Comparison of ENCODE assay signal across 17 mouse cellular contexts in the genomic region with DNA sequence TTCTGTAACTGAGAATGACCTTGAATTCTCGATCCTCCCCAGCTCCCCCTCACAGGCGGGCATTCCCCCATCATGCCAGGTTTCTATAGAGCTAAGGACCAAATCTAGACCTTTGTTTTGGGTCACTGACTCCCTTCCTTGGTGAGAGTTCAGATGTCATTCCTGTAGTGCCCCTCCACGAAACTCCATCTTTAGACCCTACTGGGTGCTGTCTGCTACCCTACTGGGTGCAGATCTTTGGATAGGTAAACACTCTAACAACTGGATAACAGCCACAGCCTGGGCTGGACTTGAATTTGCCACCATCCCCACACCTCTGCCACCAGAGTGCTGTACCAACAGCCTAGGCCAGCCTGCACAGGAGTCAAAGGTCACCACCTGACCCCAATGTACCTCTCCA. TPM values are rescaled to one million over a fixed set of nuclear protein-coding genes. Genes with fewer than 3 reads are reported as not detected.
DNase-seq lines count a peak whose midpoint lies in the region; ATAC-seq and TF ChIP-seq lines count a peak whose summit lies in the region.
"Had no signal": no experiment of that assay in that cellular context is flagged by ENCODE, and none has a peak within 500 bp of the region (broad histone marks: within the 10 kb centered on the region; RNA-seq: fewer than 3 reads in every experiment).

No protein-coding gene starts in this region.

- H3K9me3 ChIP-seq in kidney, embryonic 14.5 days (ENCODE audit: control insufficient read depth, low read length): no peaks in the 10 kb centered on the region
- H3K9me3 ChIP-seq in midbrain, embryonic 10.5 days (replicated peaks): no peaks in the 10 kb centered on the region
- no peaks in the 10 kb centered on the region for H3K9me3 ChIP-seq in midbrain, embryonic 11.5 days (ENCODE audit: control insufficient read depth, low read length)
- no peaks in the 10 kb centered on the region for H3K9me3 ChIP-seq in G1E (replicated peaks)
- H3K9me3 ChIP-seq in lung, postnatal 0 days (ENCODE audit: low read length): no peaks in the 10 kb centered on the region
- H3K9me3 ChIP-seq: embryonic facial prominence, embryonic 12.5 days; forebrain, embryonic 13.5 days; hindbrain, embryonic 12.5 days had no signal

- no peak for TF ChIP-seq POLR2A in kidney, adult 2 months (IDR thresholded peaks at IDR 0.05; ENCODE audit: low read depth, low read length)

- no peak overlapping the region for H3K4me2 ChIP-seq in kidney, embryonic 14.5 days (replicated peaks; ENCODE audit: low read depth, low read length)
- no peak overlapping the region for H3K4me2 ChIP-seq in midbrain, embryonic 11.5 days
- no peak overlapping the region for H3K4me2 ChIP-seq in lung, postnatal 0 days (replicated peaks; ENCODE audit: low read depth, low read length)
- H3K4me2 ChIP-seq: embryonic facial prominence, embryonic 12.5 days; forebrain, embryonic 13.5 days; hindbrain, embryonic 12.5 days had no signal

- H3K9ac ChIP-seq in kidney, embryonic 14.5 days (ENCODE audit: low read depth, low read length): no peak overlapping the region
- H3K9ac ChIP-seq in midbrain, embryonic 11.5 days (ENCODE audit: low read length): no peak overlapping the region
- no peak overlapping the region for H3K9ac ChIP-seq in lung, postnatal 0 days (replicated peaks; ENCODE audit: low read depth)
- H3K9ac ChIP-seq: embryonic facial prominence, embryonic 12.5 days; forebrain, embryonic 13.5 days; hindbrain, embryonic 12.5 days; liver, embryonic 14.5 days had no signal

- ATAC-seq in kidney, embryonic 14.5 days (ENCODE audit: low FRiP score, low TSS enrichment): no peak
- ATAC-seq in midbrain, embryonic 11.5 days (ENCODE audit: low FRiP score): no peak
- ATAC-seq in G1E (ENCODE audit: extremely low read depth, insufficient number of reproducible peaks, low FRiP score, poor library complexity, severe bottlenecking): no peak
- ATAC-seq in lung, postnatal 0 days: no peak
- ATAC-seq: forebrain, embryonic 13.5 days had no signal

- no peak for TF ChIP-seq EP300 in lung, postnatal 0 days (IDR thresholded peaks at IDR 0.05)

- 42% methylated on average over 3 of the region's 3 CpGs for WGBS in kidney, adult 2 months
- WGBS in kidney, embryonic 14.5 days: 47% methylated on average over 3 of the region's 3 CpGs
- 57% methylated on average over 3 of the region's 3 CpGs for WGBS in midbrain, embryonic 10.5 days
- WGBS in midbrain, embryonic 11.5 days: 65% methylated on average over 3 of the region's 3 CpGs
- WGBS in macrophage (ENCODE audit: missing documents): 79% methylated on average over 3 of the region's 3 CpGs
- WGBS in lung, postnatal 0 days: 71% methylated on average over 3 of the region's 3 CpGs

- H3K79me2 ChIP-seq in macrophage (ENCODE audit: inconsistent target): peaks cover 17% of the 10 kb centered on the region

- no peak overlapping the region for H3K4me3 ChIP-seq in kidney, adult 2 months (ENCODE audit: insufficient read depth, low read depth, low read length)
- no peak overlapping the region for H3K4me3 ChIP-seq in kidney, embryonic 14.5 days (ENCODE audit: low read length)
- H3K4me3 ChIP-seq in midbrain, embryonic 10.5 days: no peak overlapping the region
- no peak overlapping the region for H3K4me3 ChIP-seq in midbrain, embryonic 11.5 days (ENCODE audit: low read depth, low read length)
- H3K4me3 ChIP-seq in G1E (ENCODE audit: low read depth, low read length) (peak overlapping the region; percentile 61), macrophage (ENCODE audit: inconsistent target) (peak overlapping the region; percentile 34)
- no peak overlapping the region for H3K4me3 ChIP-seq in lung, postnatal 0 days (ENCODE audit: low read depth, low read length)
- H3K4me3 ChIP-seq: embryonic facial prominence, embryonic 12.5 days; erythroblast, embryonic 14.5 days; forebrain, embryonic 13.5 days; hindbrain, embryonic 12.5 days had no signal

- no peak for TF ChIP-seq CTCF in kidney, adult 2 months (conservative IDR thresholded peaks at IDR 0.05; ENCODE audit: insufficient read depth, insufficient read length, low read depth, low read length)
- TF ChIP-seq CTCF in G1E (IDR thresholded peaks at IDR 0.05; ENCODE audit: low read depth, low read length): no peak
- TF ChIP-seq CTCF in lung, postnatal 0 days (IDR thresholded peaks at IDR 0.05): no peak

- no peak for DNase-seq in kidney, adult 2 months
- no peak for DNase-seq in midbrain, embryonic 10.5 days (ENCODE audit: low spot score)
- no peak for DNase-seq in midbrain, embryonic 11.5 days (ENCODE audit: low spot score, missing footprints)
- no peak for DNase-seq in G1E (ENCODE audit: low spot score)
- no peak for DNase-seq in layer of hippocampus, adult 11-12 months (ENCODE audit: low spot score)
- no peak for DNase-seq in lung, postnatal 0 days (ENCODE audit: low spot score)
- DNase-seq: cerebellum, adult 9-11 months; left cerebral cortex, postnatal 4 days; lung, postnatal 14 days; right cerebral cortex, postnatal 4 days had no signal

- H3K4me1 ChIP-seq in kidney, adult 2 months (ENCODE audit: control insufficient read depth, insufficient read depth, low read length): peaks cover 39% of the 10 kb centered on the region
- H3K4me1 ChIP-seq in kidney, embryonic 14.5 days (ENCODE audit: control insufficient read depth, insufficient read depth, low read length): 0 out of 2 replicates have a peak, but pooled peaks cover 2% of the 10 kb centered on the region
- peaks cover 39% of the 10 kb centered on the region for H3K4me1 ChIP-seq in midbrain, embryonic 10.5 days
- H3K4me1 ChIP-seq in midbrain, embryonic 11.5 days (ENCODE audit: control insufficient read depth, insufficient read depth, low read length): peaks cover 6% of the 10 kb centered on the region
- H3K4me1 ChIP-seq in G1E (ENCODE audit: insufficient read depth, low read depth, low read length): peaks cover 65% of the 10 kb centered on the region
- peaks cover 9% of the 10 kb centered on the region; the same call in 1 of the 2 replicates for H3K4me1 ChIP-seq in lung, postnatal 0 days (ENCODE audit: insufficient read depth, low read depth, low read length)
- H3K4me1 ChIP-seq: embryonic facial prominence, embryonic 12.5 days; forebrain, embryonic 13.5 days had no signal

- H3K27me3 ChIP-seq in kidney, adult 2 months (replicated peaks; ENCODE audit: control insufficient read depth, insufficient read depth, low read length): no peaks in the 10 kb centered on the region
- no peaks in the 10 kb centered on the region for H3K27me3 ChIP-seq in kidney, embryonic 14.5 days (ENCODE audit: control insufficient read depth, insufficient read depth, low read length)
- H3K27me3 ChIP-seq in midbrain, embryonic 10.5 days (ENCODE audit: low read depth, poor library complexity, severe bottlenecking): no peaks in the 10 kb centered on the region
- no peaks in the 10 kb centered on the region for H3K27me3 ChIP-seq in midbrain, embryonic 11.5 days (ENCODE audit: control insufficient read depth, insufficient read depth, low read length)
- peaks cover 11% of the 10 kb centered on the region; the same call in 1 of the 2 replicates for H3K27me3 ChIP-seq in G1E (ENCODE audit: insufficient read depth, low read length)
- H3K27me3 ChIP-seq in lung, postnatal 0 days (replicated peaks; ENCODE audit: insufficient read depth, low read length): no peaks in the 10 kb centered on the region
- H3K27me3 ChIP-seq: embryonic facial prominence, embryonic 12.5 days; forebrain, embryonic 13.5 days; hindbrain, embryonic 12.5 days had no signal

- no peaks in the 10 kb centered on the region for H3K36me3 ChIP-seq in kidney, adult 2 months (ENCODE audit: control insufficient read depth, insufficient read depth, low read length)
- H3K36me3 ChIP-seq in kidney, embryonic 14.5 days (ENCODE audit: control insufficient read depth, insufficient read depth, low read length): no peaks in the 10 kb centered on the region
- H3K36me3 ChIP-seq in midbrain, embryonic 10.5 days: no peaks in the 10 kb centered on the region
- H3K36me3 ChIP-seq in midbrain, embryonic 11.5 days (ENCODE audit: control insufficient read depth, insufficient read depth, low read length): no peaks in the 10 kb centered on the region
- peaks cover 27% of the 10 kb centered on the region for H3K36me3 ChIP-seq in G1E (replicated peaks)
- H3K36me3 ChIP-seq in macrophage (ENCODE audit: inconsistent target): peaks cover 17% of the 10 kb centered on the region
- no peaks in the 10 kb centered on the region for H3K36me3 ChIP-seq in lung, postnatal 0 days (ENCODE audit: insufficient read depth, low read length)
- H3K36me3 ChIP-seq: embryonic facial prominence, embryonic 12.5 days; hindbrain, embryonic 12.5 days had no signal

- peak overlapping the region; percentile 6; the same call in 1 of the 2 replicates for H3K27ac ChIP-seq in kidney, adult 2 months (ENCODE audit: insufficient read depth, low read depth, low read length)
- H3K27ac ChIP-seq in kidney, embryonic 14.5 days (ENCODE audit: low read depth, low read length): no peak overlapping the region
- 0 out of 2 replicates have a peak overlapping the region, but pooled peaks have one; percentile 19 for H3K27ac ChIP-seq in midbrain, embryonic 10.5 days (replicated peaks)
- no peak overlapping the region for H3K27ac ChIP-seq in midbrain, embryonic 11.5 days (ENCODE audit: low read depth, low read length)
- H3K27ac ChIP-seq in macrophage: peak overlapping the region; percentile 94
- H3K27ac ChIP-seq in lung, postnatal 0 days (ENCODE audit: low read length): no peak overlapping the region
- H3K27ac ChIP-seq: embryonic facial prominence, embryonic 12.5 days; forebrain, embryonic 13.5 days; hindbrain, embryonic 12.5 days; liver, embryonic 14.5 days had no signal

RNA-seq across cellular contexts. Expression of a gene that starts 26.6 kb away (rescaled TPM):
- polyA plus RNA-seq in kidney, adult 2 months (2012; rRNA removed): 56.1 and 73.7 TPM in 2 replicates
- 1.4 and 2.3 TPM in 2 replicates for polyA plus RNA-seq in kidney, embryonic 14.5 days (2014; fragmentation: Nextera tagmentation; extraction: Ambion mirVana)
- 87.1 and 101 TPM in 2 replicates for polyA plus RNA-seq in midbrain, embryonic 10.5 days (2016; fragmentation: Nextera tagmentation; extraction: Ambion mirVana)
- 100 and 105 TPM in 2 replicates for polyA plus RNA-seq in midbrain, embryonic 11.5 days (2014; fragmentation: Nextera tagmentation; extraction: Ambion mirVana)
- not detected in 2 replicates for total RNA-seq in G1E (2014; fragmentation: Nextera tagmentation)
- total RNA-seq in G1E (2017): 0.17 and 0.33 TPM in 2 replicates
- 0.02 TPM in 1 of 2 replicates, not detected in the other for polyA plus RNA-seq in G1E (2012)
- 100 to 1,000 TPM in 10 of 26 experiments, 10 to 100 TPM in 16; 27.0 to 369 (median 90.6) TPM for total RNA-seq in macrophage (2018; cell fraction: chromatin; rRNA removed)
- total RNA-seq in macrophage (2018; cell fraction: cytosol; rRNA removed): 10 to 100 TPM; 12.2 to 78.8 (median 36.4) TPM
- total RNA-seq in macrophage (2018; cell fraction: nucleus; rRNA removed): 100 to 1,000 TPM in 7 of 26 experiments, 10 to 100 TPM in 19; 29.4 to 234 (median 74.6) TPM
- polyA plus RNA-seq in macrophage (2018): 12.2 to 19.5 TPM (median 16.2 TPM) in 3 replicates
- polyA plus RNA-seq in lung, postnatal 0 days (2015; fragmentation: Nextera tagmentation; extraction: Ambion mirVana): 11.9 and 12.1 TPM in 2 replicates
- polyA plus RNA-seq: erythroblast, embryonic 14.5 days had no signal

RNA-seq across cellular contexts. Expression of a gene that starts 44.1 kb away (rescaled TPM):
- 15.7 and 17.7 TPM in 2 replicates for polyA plus RNA-seq in kidney, adult 2 months (2012; rRNA removed)
- 1.3 and 1.4 TPM in 2 replicates for polyA plus RNA-seq in kidney, embryonic 14.5 days (2014; fragmentation: Nextera tagmentation; extraction: Ambion mirVana)
- 1.4 and 2.8 TPM in 2 replicates for polyA plus RNA-seq in midbrain, embryonic 10.5 days (2016; fragmentation: Nextera tagmentation; extraction: Ambion mirVana)
- polyA plus RNA-seq in midbrain, embryonic 11.5 days (2014; fragmentation: Nextera tagmentation; extraction: Ambion mirVana): 3.5 and 4.5 TPM in 2 replicates
- total RNA-seq in G1E (2014; fragmentation: Nextera tagmentation): not detected in 2 replicates
- 0.06 and 0.11 TPM in 2 replicates for total RNA-seq in G1E (2017)
- polyA plus RNA-seq in G1E (2012): not detected in 2 replicates
- total RNA-seq in macrophage (2018; cell fraction: chromatin; rRNA removed): under 1 TPM in 1 of 26 experiments, not detected in 25; 0.47 TPM
- under 1 TPM in 1 of 26 experiments, not detected in 25; 0.04 TPM for total RNA-seq in macrophage (2018; cell fraction: cytosol; rRNA removed)
- total RNA-seq in macrophage (2018; cell fraction: nucleus; rRNA removed): not detected
- polyA plus RNA-seq in macrophage (2018): not detected in 3 replicates
- 4.1 and 4.4 TPM in 2 replicates for polyA plus RNA-seq in lung, postnatal 0 days (2015; fragmentation: Nextera tagmentation; extraction: Ambion mirVana)
- polyA plus RNA-seq: erythroblast, embryonic 14.5 days had no signal

RNA-seq across cellular contexts. Expression of a gene that starts 48.6 kb away (rescaled TPM):
- polyA plus RNA-seq in kidney, adult 2 months (2012; rRNA removed): 6.0 and 6.3 TPM in 2 replicates
- 5.5 and 6.2 TPM in 2 replicates for polyA plus RNA-seq in kidney, embryonic 14.5 days (2014; fragmentation: Nextera tagmentation; extraction: Ambion mirVana)
- 9.6 and 13.3 TPM in 2 replicates for polyA plus RNA-seq in midbrain, embryonic 10.5 days (2016; fragmentation: Nextera tagmentation; extraction: Ambion mirVana)
- 8.9 and 11.1 TPM in 2 replicates for polyA plus RNA-seq in midbrain, embryonic 11.5 days (2014; fragmentation: Nextera tagmentation; extraction: Ambion mirVana)
- 11.8 and 99.6 TPM in 2 replicates for total RNA-seq in G1E (2014; fragmentation: Nextera tagmentation)
- 6.7 and 7.9 TPM in 2 replicates for total RNA-seq in G1E (2017)
- 14.9 and 18.3 TPM in 2 replicates for polyA plus RNA-seq in G1E (2012)
- total RNA-seq in macrophage (2018; cell fraction: chromatin; rRNA removed): 1 to 10 TPM in 21 of 26 experiments, under 1 TPM in 5; 0.48 to 9.3 (median 2.8) TPM
- 1 to 10 TPM in 25 of 26 experiments, under 1 TPM in 1; 0.76 to 6.4 (median 3.9) TPM for total RNA-seq in macrophage (2018; cell fraction: cytosol; rRNA removed)
- total RNA-seq in macrophage (2018; cell fraction: nucleus; rRNA removed): 10 to 100 TPM in 1 of 26 experiments, 1 to 10 TPM in 25; 1.6 to 13.6 (median 5.0) TPM
- polyA plus RNA-seq in macrophage (2018): 2.6 to 6.5 TPM (median 2.9 TPM) in 3 replicates
- 28.8 and 37.2 TPM in 2 replicates for polyA plus RNA-seq in lung, postnatal 0 days (2015; fragmentation: Nextera tagmentation; extraction: Ambion mirVana)

Comparison
In these comparisons a context has a peak if more than half of its experiments do, and no peak if none do; other contexts are left out.
1. H3K27ac ChIP-seq: peak in kidney, adult 2 months (single experiment), midbrain, embryonic 10.5 days (single experiment) and macrophage (single experiment); none in kidney, embryonic 14.5 days (single experiment), midbrain, embryonic 11.5 days (single experiment) and lung, postnatal 0 days (single experiment).
2. H3K4me3 ChIP-seq: peak in G1E (single experiment) and macrophage (single experiment); none in kidney, adult 2 months (single experiment), kidney, embryonic 14.5 days (single experiment), midbrain, embryonic 10.5 days (single experiment), midbrain, embryonic 11.5 days (single experiment) and lung, postnatal 0 days (single experiment).